Mouse (Mus musculus) lung, embryonic 15.5 days (tissue): ENCODE data around the gene Col5a1. TPM values are rescaled to one million over a fixed set of nuclear protein-coding genes. Genes with fewer than 3 reads are reported as not detected.

ENCODE experiments used
- ATAC-seq: fragments of 200-750 bp; cut with Nextera tagmentation; 2 replicates; pipeline ENCODE4 v1.8.0; 2017; ENCODE audit warnings: moderate number of reproducible peaks, borderline replicate concordance; ENCODE audit not compliant: low FRiP score, low TSS enrichment; ENCODE audit errors: extremely low read depth
- H3K27ac ChIP-seq: fragments of 300-500 bp; sonication (generic); 2 replicates; pipeline ENCODE4 v1.5.1; 2015; ENCODE audit warnings: moderate library complexity, mild to moderate bottlenecking, inconsistent platforms
- H3K27me3 ChIP-seq: fragments of 300-500 bp; sonication (generic); 2 replicates; pipeline ENCODE4 v1.6.1; 2015; ENCODE audit warnings: inconsistent platforms
- H3K36me3 ChIP-seq: fragments of 300-500 bp; sonication (generic); 2 replicates; pipeline ENCODE4 v1.6.1; 2015; ENCODE audit warnings: inconsistent platforms
- H3K4me1 ChIP-seq: fragments of 300-500 bp; sonication (generic); 2 replicates; pipeline ENCODE4 v1.6.1; 2015; ENCODE audit warnings: inconsistent platforms
- H3K4me2 ChIP-seq: fragments of 300-500 bp; sonication (generic); 2 replicates; pipeline ENCODE4 v1.6.1; 2015; ENCODE audit warnings: inconsistent platforms, mild to moderate bottlenecking, moderate library complexity
- H3K4me3 ChIP-seq: fragments of 300-500 bp; sonication (generic); 2 replicates; pipeline ENCODE4 v1.5.1; 2015; ENCODE audit warnings: mild to moderate bottlenecking, inconsistent platforms
- H3K9ac ChIP-seq: fragments of 300-500 bp; sonication (generic); 2 replicates; pipeline ENCODE4 v1.6.1; 2015; ENCODE audit warnings: inconsistent platforms
- H3K9me3 ChIP-seq: fragments of 300-500 bp; sonication (generic); 2 replicates; pipeline ENCODE4 v1.6.1; 2016; ENCODE audit warnings: inconsistent platforms
- WGBS: fragments of 180-500 bp; shearing (Covaris S2); methylation state at CpG from one replicate; pipeline ENCODE4 v1.1.7; 2015; 5-methylcytosine and 5-hydroxymethylcytosine counted together
- polyA plus RNA-seq: library from polyadenylated mRNA; unstranded; fragments of >200 nt; fragmentation: Nextera tagmentation; extraction: Ambion mirVana; gene quantifications from 2 replicates; pipeline ENCODE4 v1.2.1, GENCODE M21; 2015

The Col5a1 gene
- polyA plus RNA-seq, 1 experiment from 2014 or later, result 78.9 TPM

GRCm38 (mm10) chr2:28046311-28046710 lies 160.1 kb downstream of the Col5a1 start:
- no peak overlapping the region for H3K27ac ChIP-seq
- no peak overlapping the region for H3K4me3 ChIP-seq
- no peaks in the 10 kb centered on the region for H3K9me3 ChIP-seq
- no peaks in the 10 kb centered on the region for H3K36me3 ChIP-seq
- H3K4me2 ChIP-seq, result no peak overlapping the region
- H3K9ac ChIP-seq, result no peak overlapping the region
- no peaks in the 10 kb centered on the region for H3K27me3 ChIP-seq
- ATAC-seq, result no peak
- WGBS, result 64% methylated on average over 6 of the region's 6 CpGs
- 0 out of 2 replicates have a peak, but pooled peaks cover 6% of the 10 kb centered on the region for H3K4me1 ChIP-seq

GRCm38 (mm10) chr2:28047092-28047491 lies 160.9 kb downstream of the Col5a1 start:
- Histone ChIP-seq H3K4me1 (0 out of 2 replicates have a peak, but pooled peaks cover 6% of the 10 kb centered on the region), H3K4me2 (no peak overlapping the region), H3K4me3 (no peak overlapping the region), H3K27ac (no peak overlapping the region), H3K36me3 (no peaks in the 10 kb centered on the region), H3K9ac (no peak overlapping the region), H3K9me3 (no peaks in the 10 kb centered on the region), H3K27me3 (no peaks in the 10 kb centered on the region)
- WGBS, result 79% methylated on average over 7 of the region's 7 CpGs
- ATAC-seq, result no peak

GRCm38 (mm10) chr2:28059922-28060321 lies 173.7 kb downstream of the Col5a1 start:
- H3K36me3 ChIP-seq, result no peaks in the 10 kb centered on the region
- no peak overlapping the region for H3K4me3 ChIP-seq
- no peak for ATAC-seq
- H3K27ac ChIP-seq, result no peak overlapping the region
- H3K9ac ChIP-seq, result no peak overlapping the region
- WGBS, result 88% methylated on average over 1 of the region's 1 CpGs
- H3K4me1 ChIP-seq, result no peaks in the 10 kb centered on the region
- H3K4me2 ChIP-seq, result no peak overlapping the region
- H3K27me3 ChIP-seq, result no peaks in the 10 kb centered on the region
- no peaks in the 10 kb centered on the region for H3K9me3 ChIP-seq

GRCm38 (mm10) chr2:28063711-28064338 lies 177.6 kb downstream of the Col5a1 start:
- H3K4me1 ChIP-seq, result no peaks in the 10 kb centered on the region
- H3K27me3 ChIP-seq, result no peaks in the 10 kb centered on the region
- H3K9ac ChIP-seq, result no peak overlapping the region
- no peak for ATAC-seq
- no peak overlapping the region for H3K27ac ChIP-seq
- H3K36me3 ChIP-seq, result no peaks in the 10 kb centered on the region
- H3K9me3 ChIP-seq, result no peaks in the 10 kb centered on the region
- no peak overlapping the region for H3K4me3 ChIP-seq
- no peak overlapping the region for H3K4me2 ChIP-seq
- 80% methylated on average over 4 of the region's 4 CpGs for WGBS

GRCm38 (mm10) chr2:28064339-28065080 lies 178.3 kb downstream of the Col5a1 start:
- Histone ChIP-seq H3K27me3 (no peaks in the 10 kb centered on the region), H3K9me3 (no peaks in the 10 kb centered on the region), H3K9ac (no peak overlapping the region), H3K4me2 (no peak overlapping the region), H3K27ac (no peak overlapping the region), H3K4me3 (no peak overlapping the region), H3K4me1 (no peaks in the 10 kb centered on the region), H3K36me3 (no peaks in the 10 kb centered on the region)
- no peak for ATAC-seq
- WGBS, result 65% methylated on average over 7 of the region's 7 CpGs

- Histone ChIP-seq H3K27me3 (no peaks in the 10 kb centered on the region), H3K9ac (no peak overlapping the region), H3K27ac (no peak overlapping the region), H3K4me1 (no peaks in the 10 kb centered on the region), H3K4me3 (no peak overlapping the region), H3K36me3 (no peaks in the 10 kb centered on the region), H3K9me3 (no peaks in the 10 kb centered on the region), H3K4me2 (no peak overlapping the region)
- 74% methylated on average over 5 of the region's 5 CpGs for WGBS
- ATAC-seq, result no peak
Measured at GRCm38 (mm10) chr2:28065081-28065651, 178.9 kb downstream of the Col5a1 start.

GRCm38 (mm10) chr2:28066686-28067085 lies 180.5 kb downstream of the Col5a1 start:
- H3K4me3 ChIP-seq, result no peak overlapping the region
- ATAC-seq, result no peak
- no peaks in the 10 kb centered on the region for H3K36me3 ChIP-seq

GRCm38 (mm10) chr2:28067175-28067574 lies 180.9 kb downstream of the Col5a1 start:
- no peaks in the 10 kb centered on the region for H3K4me1 ChIP-seq
- no peak for ATAC-seq
- H3K36me3 ChIP-seq, result no peaks in the 10 kb centered on the region
- no peaks in the 10 kb centered on the region for H3K9me3 ChIP-seq
- 67% methylated on average over 6 of the region's 6 CpGs for WGBS
- H3K27me3 ChIP-seq, result no peaks in the 10 kb centered on the region
- no peak overlapping the region for H3K4me2 ChIP-seq
- H3K9ac ChIP-seq, result no peak overlapping the region
- H3K4me3 ChIP-seq, result no peak overlapping the region
- H3K27ac ChIP-seq, result no peak overlapping the region

More at GRCm38 (mm10) chr2:28066686-28067085, 180.5 kb downstream of the Col5a1 start:
- no peaks in the 10 kb centered on the region for H3K27me3 ChIP-seq
- no peak overlapping the region for H3K9ac ChIP-seq
- no peaks in the 10 kb centered on the region for H3K4me1 ChIP-seq
- H3K9me3 ChIP-seq, result no peaks in the 10 kb centered on the region
- 54% methylated on average over 5 of the region's 5 CpGs for WGBS
- no peak overlapping the region for H3K4me2 ChIP-seq
- H3K27ac ChIP-seq, result no peak overlapping the region

GRCm38 (mm10) chr2:28067821-28068536 lies 181.8 kb downstream of the Col5a1 start:
- no peak overlapping the region for H3K4me2 ChIP-seq
- no peaks in the 10 kb centered on the region for H3K4me1 ChIP-seq
- no peaks in the 10 kb centered on the region for H3K27me3 ChIP-seq
- WGBS, result 91% methylated on average over 2 of the region's 2 CpGs
- no peak; the same call in 1 of the 2 replicates for ATAC-seq
- H3K36me3 ChIP-seq, result no peaks in the 10 kb centered on the region
- H3K9me3 ChIP-seq, result no peaks in the 10 kb centered on the region
- H3K27ac ChIP-seq, result no peak overlapping the region
- H3K4me3 ChIP-seq, result no peak overlapping the region
- no peak overlapping the region for H3K9ac ChIP-seq

GRCm38 (mm10) chr2:28068537-28068878 lies 182.3 kb downstream of the Col5a1 start:
- ATAC-seq, result no peak
- no peak overlapping the region for H3K4me3 ChIP-seq
- no peak overlapping the region for H3K4me2 ChIP-seq
- H3K4me1 ChIP-seq, result no peaks in the 10 kb centered on the region
- H3K9ac ChIP-seq, result no peak overlapping the region
- H3K9me3 ChIP-seq, result no peaks in the 10 kb centered on the region
- H3K27ac ChIP-seq, result no peak overlapping the region
- no peaks in the 10 kb centered on the region for H3K36me3 ChIP-seq
- H3K27me3 ChIP-seq, result no peaks in the 10 kb centered on the region
- 62% methylated on average over 9 of the region's 9 CpGs for WGBS

GRCm38 (mm10) chr2:28075616-28076187 lies 189.5 kb downstream of the Col5a1 start:
- H3K27me3 ChIP-seq, result no peaks in the 10 kb centered on the region
- H3K4me3 ChIP-seq, result no peak overlapping the region
- no peak overlapping the region for H3K4me2 ChIP-seq
- WGBS, result 76% methylated on average over 7 of the region's 7 CpGs
- no peak overlapping the region for H3K9ac ChIP-seq
- H3K9me3 ChIP-seq, result no peaks in the 10 kb centered on the region
- H3K36me3 ChIP-seq, result no peaks in the 10 kb centered on the region
- no peak overlapping the region for H3K27ac ChIP-seq
- H3K4me1 ChIP-seq, result no peaks in the 10 kb centered on the region
- no peak for ATAC-seq
